Mouse (Mus musculus): ENCODE measurements at regions not wholly inside any gene's neighbourhood (a gene's known extent, or its start where the extent isn't known, plus 50 kb on each side); places are given as distances from the start of the nearest gene placed in this dataset.

GRCm38 (mm10) chr14:62037917-62038316, 254.5 kb upstream of the Rnaseh2b start:
- TF ChIP-seq FLI1 (IDR thresholded peaks at IDR 0.05; ENCODE audit: low read length), result no peak
- no peak for TF ChIP-seq GATA1 (IDR thresholded peaks at IDR 0.05; ENCODE audit: borderline replicate concordance, low read length)

Measured in megakaryocyte, embryonic 14.5 days (primary cell).